Mouse (Mus musculus): ENCODE results near the gene Fam104a. TPM values are rescaled to one million over a fixed set of nuclear protein-coding genes. Genes with fewer than 3 reads are reported as not detected.
A peak's percentile ranks its signal among the peaks of the same experiment; 100 is the strongest.

Fam104a gene
- polyA plus RNA-seq, 1 experiment from 2014 or later = 58.5 TPM

DNA sequence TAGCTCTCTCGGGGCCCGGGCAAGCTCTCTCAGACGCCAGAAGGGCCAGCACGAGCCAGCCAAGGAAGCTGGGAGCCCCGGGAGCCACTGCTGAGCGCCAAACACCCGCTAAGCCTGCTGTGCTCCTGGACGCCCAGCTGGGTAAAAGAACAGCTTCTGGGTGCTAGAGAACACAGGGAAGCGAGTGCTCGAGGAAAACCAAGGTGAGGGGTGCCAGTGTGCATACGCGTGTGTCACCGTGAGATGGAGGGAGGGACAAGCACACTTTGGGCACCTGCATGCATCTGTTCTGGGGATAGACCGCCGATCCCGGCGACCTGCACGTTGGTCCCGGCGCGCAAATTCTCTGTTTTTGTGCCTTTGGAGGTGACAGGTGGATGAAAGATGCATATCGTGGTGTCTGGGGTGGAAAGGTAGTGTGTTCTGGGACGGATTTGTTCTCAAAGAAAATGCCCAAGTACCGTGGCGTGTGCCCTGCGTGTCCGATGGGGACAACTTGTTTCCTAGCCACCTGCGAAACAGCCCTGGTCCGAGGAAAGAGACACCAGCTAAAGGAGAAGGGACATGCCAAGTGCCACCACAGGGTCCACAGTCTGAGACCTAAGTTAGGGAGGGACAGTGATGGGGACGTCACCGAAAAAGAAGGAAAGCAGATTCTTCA is 64.4 kb downstream of the Fam104a start:
- Histone ChIP-seq H3K27ac (no peak overlapping the region), H3K4me3 (peak overlapping the region; percentile 49), H3K27me3 (replicated peaks) (peaks cover 56% of the 10 kb centered on the region), H3K9ac (0 out of 2 replicates have a peak overlapping the region, but pooled peaks have one; percentile 8), H3K9me3 (replicated peaks) (no peaks in the 10 kb centered on the region), H3K36me3 (no peaks in the 10 kb centered on the region), H3K4me2 (peak overlapping the region; percentile 67), H3K4me1 (peaks cover 26% of the 10 kb centered on the region)
- no peak for ATAC-seq
- 4% methylated on average over 31 of the region's 31 CpGs for WGBS (ENCODE audit: insufficient replicate concordance)

DNA sequence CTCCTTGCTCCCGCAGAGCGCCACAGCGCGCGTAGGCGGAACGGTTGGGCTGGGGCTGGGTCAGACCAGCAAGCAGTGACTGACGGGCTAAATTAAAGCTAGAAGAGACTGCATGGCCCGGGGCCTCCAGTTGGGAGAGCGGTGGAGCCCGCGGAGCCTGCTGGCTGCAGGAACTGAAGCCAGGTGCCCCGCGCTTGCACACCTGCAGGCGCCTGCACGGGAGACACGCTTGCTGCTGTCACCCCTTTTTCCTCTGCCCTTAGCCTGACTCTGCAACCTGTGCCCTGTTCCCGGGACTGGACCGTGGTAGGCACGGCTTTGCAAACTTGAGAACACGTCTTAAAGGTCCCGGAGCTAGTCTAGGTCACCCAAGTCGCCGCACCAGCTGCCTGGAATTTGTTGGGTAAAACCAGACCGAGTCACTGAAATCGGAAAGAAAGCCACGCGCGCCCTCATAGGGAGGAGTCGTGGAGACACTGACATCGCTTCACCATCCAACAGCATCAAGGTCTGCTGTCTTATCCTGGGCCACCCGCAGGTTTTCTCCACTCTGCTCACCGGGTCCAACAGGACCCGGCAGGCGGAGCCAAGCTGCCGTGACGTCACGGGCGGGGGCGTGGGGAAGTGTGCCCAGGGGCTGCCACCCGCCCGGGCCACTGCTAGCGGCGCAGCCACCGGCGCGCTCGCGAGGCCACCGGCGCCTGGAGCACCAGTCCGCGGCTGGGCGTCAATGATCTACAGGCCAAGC is 65.1 kb downstream of the Fam104a start, which contains the start of gene Sstr2:
Sstr2 (plus strand) TSS at position 671 of the 748 bp plus-strand sequence.
- Histone ChIP-seq H3K27me3 (replicated peaks) (peaks cover 53% of the 10 kb centered on the region), H3K4me1 (peaks cover 26% of the 10 kb centered on the region), H3K9me3 (replicated peaks) (no peaks in the 10 kb centered on the region), H3K9ac (0 out of 2 replicates have a peak within 1 kb of the TSS, but pooled peaks have one; percentile 8), H3K4me3 (peak within 1 kb of the TSS; percentile 49), H3K27ac (no peak within 1 kb of the TSS), H3K36me3 (no peaks in the 10 kb centered on the region), H3K4me2 (peak within 1 kb of the TSS; percentile 67)
- peak; percentile 36; the same call in 1 of the 2 replicates for ATAC-seq
- 2% methylated on average over 54 of the region's 54 CpGs for WGBS (ENCODE audit: insufficient replicate concordance)

DNA sequence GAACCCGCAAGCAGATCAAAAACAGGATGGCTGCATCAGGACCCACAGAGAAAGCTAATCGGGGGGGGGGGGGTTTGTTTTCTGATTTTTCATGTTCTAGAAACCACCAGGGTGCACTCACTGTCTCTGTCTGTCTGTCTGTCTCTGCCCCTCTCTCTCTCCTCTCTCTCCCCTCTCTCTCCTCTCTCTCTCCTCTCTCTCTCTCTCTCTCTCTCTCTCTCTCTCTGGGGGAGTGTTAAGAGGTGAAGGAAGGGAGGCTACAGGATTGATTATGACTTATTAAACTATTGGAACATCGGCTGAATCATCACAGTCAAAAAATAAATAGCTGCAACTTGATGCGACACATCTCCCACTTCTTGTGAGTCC is 65.7 kb downstream of the Fam104a start:
- peaks cover 53% of the 10 kb centered on the region for H3K27me3 ChIP-seq (replicated peaks)
- H3K36me3 ChIP-seq = no peaks in the 10 kb centered on the region
- H3K4me1 ChIP-seq = peaks cover 26% of the 10 kb centered on the region
- H3K9ac ChIP-seq = no peak overlapping the region
- H3K27ac ChIP-seq = 0 out of 2 replicates have a peak overlapping the region, but pooled peaks have one; percentile 36
- no peaks in the 10 kb centered on the region for H3K9me3 ChIP-seq (replicated peaks)
- no peak for ATAC-seq
- 24% methylated on average over 4 of the region's 4 CpGs for WGBS (ENCODE audit: insufficient replicate concordance)
- H3K4me3 ChIP-seq = peak overlapping the region; percentile 49; the same call in 1 of the 2 replicates
- peak overlapping the region; percentile 67 for H3K4me2 ChIP-seq

DNA sequence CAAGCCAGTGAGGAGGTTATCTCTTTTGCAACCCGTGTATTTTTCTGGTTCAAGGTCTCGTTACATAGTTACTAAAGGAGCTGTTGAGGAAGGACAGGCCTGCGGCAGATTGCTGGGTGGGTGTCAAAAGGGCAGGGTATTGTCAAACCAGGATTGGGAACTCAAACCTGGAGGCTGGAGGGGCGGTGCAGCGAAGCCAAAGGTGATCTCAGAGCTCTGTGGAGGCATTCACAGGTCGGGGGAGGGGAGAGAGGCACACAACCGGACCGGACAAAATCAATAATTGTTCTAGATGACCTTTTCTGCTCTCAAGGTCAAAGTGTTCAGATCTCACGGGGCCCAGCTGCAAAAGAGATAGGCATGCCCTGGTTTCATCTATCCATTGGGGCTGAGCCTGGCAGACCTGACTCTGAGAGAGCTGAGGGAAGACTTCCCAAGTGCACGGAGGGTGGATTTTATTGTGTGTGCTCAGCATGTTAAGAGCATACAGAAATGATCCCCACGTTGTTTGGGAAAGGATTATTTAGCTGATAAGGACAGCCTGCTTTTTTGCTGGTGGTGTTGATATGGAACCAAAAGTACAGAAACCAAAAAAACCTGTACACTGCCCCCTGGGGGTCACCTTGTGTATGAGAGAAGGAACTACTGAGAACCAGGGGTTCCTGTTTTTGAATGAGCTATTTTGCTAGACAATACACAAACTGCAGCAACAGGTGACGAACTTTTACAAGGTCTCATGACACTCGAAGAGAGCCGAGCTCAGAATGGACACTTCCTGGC is 66.6 kb downstream of the Fam104a start:
- 0 out of 2 replicates have a peak overlapping the region, but pooled peaks have one; percentile 13 for H3K4me2 ChIP-seq

DNA sequence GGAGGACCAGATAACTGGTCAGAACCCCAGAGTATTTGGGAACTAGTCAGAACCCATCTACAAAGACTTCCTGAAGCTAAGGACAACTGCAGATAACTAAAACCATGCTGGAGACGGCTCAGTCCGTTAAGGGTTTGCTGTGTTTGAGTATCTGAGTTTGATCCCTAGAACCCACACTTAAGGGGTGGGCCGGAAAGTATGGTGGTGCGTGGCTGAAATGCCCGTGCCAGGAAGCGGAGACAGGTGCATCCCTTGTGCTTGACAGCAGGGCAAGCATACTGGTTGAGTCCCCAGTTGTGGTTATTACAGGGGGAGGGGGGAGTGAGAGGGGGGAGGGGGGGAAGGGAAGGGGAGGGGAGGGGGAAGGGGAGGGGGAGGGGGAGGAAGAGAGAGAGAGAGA is 69.5 kb downstream of the Fam104a start:
- Histone ChIP-seq H3K4me1 (peaks cover 31% of the 10 kb centered on the region), H3K9ac (no peak overlapping the region), H3K9me3 (replicated peaks) (no peaks in the 10 kb centered on the region), H3K36me3 (no peaks in the 10 kb centered on the region), H3K27me3 (replicated peaks) (peaks cover 26% of the 10 kb centered on the region), H3K4me3 (no peak overlapping the region), H3K27ac (no peak overlapping the region), H3K4me2 (no peak overlapping the region)
- ATAC-seq = no peak
- WGBS (ENCODE audit: insufficient replicate concordance) = 30% methylated on average over 6 of the region's 6 CpGs

More for the DNA sequence above, 66.6 kb downstream of the Fam104a start:
- Histone ChIP-seq H3K27ac (peak overlapping the region; percentile 36; the same call in 1 of the 2 replicates), H3K9ac (no peak overlapping the region), H3K27me3 (replicated peaks) (peaks cover 53% of the 10 kb centered on the region), H3K4me3 (no peak overlapping the region), H3K9me3 (replicated peaks) (no peaks in the 10 kb centered on the region), H3K4me1 (peaks cover 23% of the 10 kb centered on the region), H3K36me3 (no peaks in the 10 kb centered on the region)
- 39% methylated on average over 14 of the region's 14 CpGs for WGBS (ENCODE audit: insufficient replicate concordance)
- ATAC-seq = peak; percentile 64

DNA sequence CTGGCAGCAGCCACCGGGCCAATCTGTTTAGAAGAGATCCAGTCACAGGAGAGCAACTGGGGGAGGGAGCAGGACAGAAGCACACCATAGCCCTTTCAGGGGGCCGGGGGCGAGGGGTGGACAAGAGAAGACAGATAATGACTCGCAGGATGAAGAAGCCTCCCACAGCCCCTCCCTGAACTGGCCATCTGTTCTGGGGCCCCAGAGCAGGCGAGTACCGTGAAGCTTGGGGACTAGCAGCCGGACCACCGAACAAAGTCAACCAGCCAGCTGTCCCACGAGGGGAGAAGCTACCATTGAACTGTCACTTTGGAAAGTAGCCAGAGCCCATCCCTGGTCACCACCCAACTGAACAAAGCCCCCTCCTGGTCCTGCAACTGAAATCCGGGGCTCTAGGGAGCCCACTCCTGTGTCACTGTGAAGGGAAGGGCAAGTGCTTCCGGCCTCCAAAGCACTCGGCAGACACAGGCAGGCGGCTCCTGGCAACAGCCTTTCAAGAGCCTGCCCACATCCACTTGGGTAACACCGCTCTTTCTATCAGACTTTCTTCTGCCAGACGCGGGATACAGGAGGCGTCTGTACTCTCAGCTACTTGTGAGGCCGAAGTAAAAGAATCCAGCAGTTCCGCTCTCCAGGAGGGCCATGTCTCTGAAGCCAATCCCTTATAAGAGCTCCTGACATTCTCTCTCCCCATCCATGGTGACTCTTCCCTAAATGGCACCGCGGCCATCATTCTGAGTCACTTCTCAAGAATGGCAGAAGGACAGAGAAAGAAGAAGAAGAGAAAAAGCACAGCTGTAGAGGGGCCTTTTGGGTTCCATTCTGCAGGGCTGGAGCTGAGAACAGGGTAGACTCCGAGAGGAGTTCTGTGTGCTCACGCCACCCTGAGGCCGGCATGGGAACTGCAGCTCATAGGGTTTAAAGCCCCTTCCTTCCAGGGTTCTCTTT is 72.0 kb downstream of the Fam104a start:
- peaks cover 12% of the 10 kb centered on the region for H3K4me1 ChIP-seq
- ATAC-seq = peak; percentile 42; the same call in 1 of the 2 replicates
- H3K27me3 ChIP-seq (replicated peaks) = 0 out of 2 replicates have a peak, but pooled peaks cover 6% of the 10 kb centered on the region
- H3K36me3 ChIP-seq = no peaks in the 10 kb centered on the region
- H3K4me2 ChIP-seq = peak overlapping the region; percentile 41
- WGBS (ENCODE audit: insufficient replicate concordance) = 20% methylated on average over 24 of the region's 24 CpGs
- H3K9ac ChIP-seq = no peak overlapping the region
- peak overlapping the region; percentile 3; the same call in 1 of the 2 replicates for H3K27ac ChIP-seq
- H3K9me3 ChIP-seq (replicated peaks) = no peaks in the 10 kb centered on the region
- no peak overlapping the region for H3K4me3 ChIP-seq

Other genes starting within 250 kb of the Fam104a start
- 2.2 and 2.7 TPM in 2 replicates for gene Sstr2, start 64.8 kb downstream of the Fam104a start, polyA plus RNA-seq (2016; fragmentation: Nextera tagmentation; extraction: Ambion mirVana)
- gene Cog1, start 35.0 kb downstream of the Fam104a start, polyA plus RNA-seq (2016; fragmentation: Nextera tagmentation; extraction: Ambion mirVana) = 19.4 and 21.7 TPM in 2 replicates
- 18.0 and 18.3 TPM in 2 replicates for gene Slc39a11, start 34.1 kb downstream of the Fam104a start, polyA plus RNA-seq (2016; fragmentation: Nextera tagmentation; extraction: Ambion mirVana)
- gene D11Wsu47e, start 257 bp upstream of the Fam104a start, polyA plus RNA-seq (2016; fragmentation: Nextera tagmentation; extraction: Ambion mirVana) = 14.8 and 16.0 TPM in 2 replicates
- gene Cpsf4l, start 25.9 kb upstream of the Fam104a start, polyA plus RNA-seq (2016; fragmentation: Nextera tagmentation; extraction: Ambion mirVana) = 0.20 TPM in 1 of 2 replicates, not detected in the other
- gene Cdc42ep4, start 67.7 kb upstream of the Fam104a start, polyA plus RNA-seq (2016; fragmentation: Nextera tagmentation; extraction: Ambion mirVana) = 21.1 and 21.9 TPM in 2 replicates